Mouse (Mus musculus) neural tube, embryonic 15.5 days (tissue): ENCODE measurements around the gene Lmod2. TPM values are rescaled to one million over a fixed set of nuclear protein-coding genes. Genes with fewer than 3 reads are reported as not detected.

ENCODE experiments used
- ATAC-seq: fragments of 200-750 bp; cut with Nextera tagmentation; 2 replicates; pipeline ENCODE4 v1.8.0; 2017; ENCODE audit warnings: mild to moderate bottlenecking, moderate TSS enrichment, moderate library complexity; ENCODE audit not compliant: low FRiP score
- H3K27ac ChIP-seq: fragments of 300-500 bp; sonication (generic); replicated peaks from 2 replicates; pipeline ENCODE4 v1.5.1; 2015; ENCODE audit warnings: mild to moderate bottlenecking, inconsistent platforms
- H3K27me3 ChIP-seq: fragments of 300-500 bp; sonication (generic); replicated peaks from 2 replicates; pipeline ENCODE4 v1.6.1; 2015; ENCODE audit warnings: inconsistent platforms
- H3K36me3 ChIP-seq: fragments of 300-500 bp; sonication (generic); 2 replicates; pipeline ENCODE4 v1.6.1; 2015; ENCODE audit warnings: inconsistent platforms
- H3K4me1 ChIP-seq: fragments of 300-500 bp; sonication (generic); 2 replicates; pipeline ENCODE4 v1.6.1; 2015; ENCODE audit warnings: inconsistent platforms
- H3K4me2 ChIP-seq: fragments of 300-500 bp; sonication (generic); 2 replicates; pipeline ENCODE4 v1.6.1; 2015; ENCODE audit warnings: inconsistent platforms, mild to moderate bottlenecking, moderate library complexity
- H3K4me3 ChIP-seq: fragments of 300-500 bp; sonication (generic); replicated peaks from 2 replicates; pipeline ENCODE4 v1.5.1; 2015; ENCODE audit warnings: mild to moderate bottlenecking, inconsistent platforms
- H3K9ac ChIP-seq: fragments of 300-500 bp; sonication (generic); replicated peaks from 2 replicates; pipeline ENCODE4 v1.6.1; 2015; ENCODE audit warnings: mild to moderate bottlenecking, inconsistent platforms
- H3K9me3 ChIP-seq: fragments of 300-500 bp; sonication (generic); replicated peaks from 2 replicates; pipeline ENCODE4 v1.6.1; 2016; ENCODE audit warnings: inconsistent platforms
- WGBS: fragments of 180-500 bp; shearing (Covaris S2); methylation state at CpG from one replicate; pipeline ENCODE4 v1.1.7; 2015; ENCODE audit warnings: mixed read lengths; 5-methylcytosine and 5-hydroxymethylcytosine counted together
- polyA plus RNA-seq: library from polyadenylated mRNA; unstranded; fragments of >200 nt; fragmentation: Nextera tagmentation; extraction: Ambion mirVana; gene quantifications from 2 replicates; pipeline ENCODE4 v1.2.1, GENCODE M21; 2015

Lmod2 gene
- 0.32 TPM in 2 replicates for polyA plus RNA-seq

- H3K27ac ChIP-seq = no peak within 1 kb of the TSS
- H3K27me3 ChIP-seq = no peaks in the 10 kb centered on the region
- no peaks in the 10 kb centered on the region for H3K9me3 ChIP-seq
- H3K4me3 ChIP-seq = no peak within 1 kb of the TSS
- H3K4me2 ChIP-seq = no peak within 1 kb of the TSS
- H3K4me1 ChIP-seq = no peaks in the 10 kb centered on the region
- H3K9ac ChIP-seq = no peak within 1 kb of the TSS
- no peaks in the 10 kb centered on the region for H3K36me3 ChIP-seq
- 79% methylated on average over 10 of the region's 10 CpGs for WGBS
- no peak for ATAC-seq
These were observed at the start of gene Lmod2 for GRCm38 (mm10) chr6:24597500-24597899. Gene Lmod2 (plus strand): TSS chr6:24597762.

GRCm38 (mm10) chr6:24549801-24550200 lies 47.8 kb upstream of the Lmod2 start:
- no peak for ATAC-seq
- H3K27ac ChIP-seq = no peak overlapping the region
- no peak overlapping the region for H3K9ac ChIP-seq
- H3K36me3 ChIP-seq = no peaks in the 10 kb centered on the region
- no peak overlapping the region for H3K4me2 ChIP-seq
- no peaks in the 10 kb centered on the region for H3K27me3 ChIP-seq
- H3K9me3 ChIP-seq = no peaks in the 10 kb centered on the region
- 89% methylated on average over 2 of the region's 2 CpGs for WGBS
- H3K4me3 ChIP-seq = no peak overlapping the region
- H3K4me1 ChIP-seq = no peaks in the 10 kb centered on the region

GRCm38 (mm10) chr6:24552046-24552445 lies 45.5 kb upstream of the Lmod2 start:
- Histone ChIP-seq H3K36me3 (no peaks in the 10 kb centered on the region), H3K27me3 (no peaks in the 10 kb centered on the region), H3K9ac (no peak overlapping the region), H3K4me3 (no peak overlapping the region), H3K4me1 (no peaks in the 10 kb centered on the region), H3K27ac (no peak overlapping the region), H3K4me2 (no peak overlapping the region), H3K9me3 (no peaks in the 10 kb centered on the region)
- 77% methylated on average over 7 of the region's 7 CpGs for WGBS
- no peak for ATAC-seq

GRCm38 (mm10) chr6:24554427-24555086 lies 43.0 kb upstream of the Lmod2 start:
- 78% methylated on average over 11 of the region's 11 CpGs for WGBS
- no peak overlapping the region for H3K27ac ChIP-seq
- no peak overlapping the region for H3K4me3 ChIP-seq
- H3K36me3 ChIP-seq = no peaks in the 10 kb centered on the region
- ATAC-seq = no peak
- H3K27me3 ChIP-seq = no peaks in the 10 kb centered on the region
- no peaks in the 10 kb centered on the region for H3K4me1 ChIP-seq
- H3K9ac ChIP-seq = no peak overlapping the region
- H3K9me3 ChIP-seq = no peaks in the 10 kb centered on the region
- no peak overlapping the region for H3K4me2 ChIP-seq

- 93% methylated on average over 2 of the region's 2 CpGs for WGBS
- no peaks in the 10 kb centered on the region for H3K36me3 ChIP-seq
These were observed 42.1 kb upstream of the Lmod2 start for GRCm38 (mm10) chr6:24555488-24555887.

GRCm38 (mm10) chr6:24564081-24564480 lies 33.5 kb upstream of the Lmod2 start:
- 80% methylated on average over 9 of the region's 9 CpGs for WGBS
- Histone ChIP-seq H3K4me3 (no peak overlapping the region), H3K36me3 (no peaks in the 10 kb centered on the region), H3K9ac (no peak overlapping the region), H3K4me2 (no peak overlapping the region), H3K27me3 (no peaks in the 10 kb centered on the region), H3K27ac (no peak overlapping the region), H3K4me1 (no peaks in the 10 kb centered on the region), H3K9me3 (no peaks in the 10 kb centered on the region)
- no peak for ATAC-seq

More at GRCm38 (mm10) chr6:24555488-24555887, 42.1 kb upstream of the Lmod2 start:
- H3K27ac ChIP-seq = no peak overlapping the region
- H3K4me1 ChIP-seq = no peaks in the 10 kb centered on the region
- no peaks in the 10 kb centered on the region for H3K9me3 ChIP-seq
- H3K4me3 ChIP-seq = no peak overlapping the region
- no peaks in the 10 kb centered on the region for H3K27me3 ChIP-seq
- H3K4me2 ChIP-seq = no peak overlapping the region
- no peak for ATAC-seq
- H3K9ac ChIP-seq = no peak overlapping the region

- H3K4me1 ChIP-seq = no peaks in the 10 kb centered on the region
- H3K4me3 ChIP-seq = no peak overlapping the region
- H3K9ac ChIP-seq = no peak overlapping the region
- H3K36me3 ChIP-seq = no peaks in the 10 kb centered on the region
- 91% methylated on average over 1 of the region's 1 CpGs for WGBS
- H3K4me2 ChIP-seq = no peak overlapping the region
- H3K27ac ChIP-seq = no peak overlapping the region
- ATAC-seq = no peak
- no peaks in the 10 kb centered on the region for H3K27me3 ChIP-seq
- no peaks in the 10 kb centered on the region for H3K9me3 ChIP-seq
These were observed 32.7 kb upstream of the Lmod2 start for GRCm38 (mm10) chr6:24564886-24565285.

GRCm38 (mm10) chr6:24568963-24569362 lies 28.6 kb upstream of the Lmod2 start:
- ATAC-seq = no peak

GRCm38 (mm10) chr6:24569711-24570110 lies 27.9 kb upstream of the Lmod2 start:
- Histone ChIP-seq H3K4me3 (no peak overlapping the region), H3K4me1 (no peaks in the 10 kb centered on the region), H3K9me3 (no peaks in the 10 kb centered on the region), H3K36me3 (no peaks in the 10 kb centered on the region), H3K4me2 (no peak overlapping the region), H3K27ac (no peak overlapping the region), H3K27me3 (no peaks in the 10 kb centered on the region), H3K9ac (no peak overlapping the region)
- 95% methylated on average over 1 of the region's 1 CpGs for WGBS
- no peak for ATAC-seq

More at GRCm38 (mm10) chr6:24568963-24569362, 28.6 kb upstream of the Lmod2 start:
- no peaks in the 10 kb centered on the region for H3K9me3 ChIP-seq
- no peak overlapping the region for H3K27ac ChIP-seq
- H3K4me2 ChIP-seq = no peak overlapping the region
- H3K4me1 ChIP-seq = no peaks in the 10 kb centered on the region
- no peak overlapping the region for H3K9ac ChIP-seq
- H3K27me3 ChIP-seq = no peaks in the 10 kb centered on the region
- no peaks in the 10 kb centered on the region for H3K36me3 ChIP-seq
- H3K4me3 ChIP-seq = no peak overlapping the region
- WGBS = 87% methylated on average over 5 of the region's 5 CpGs

- Histone ChIP-seq H3K9ac (no peak overlapping the region), H3K4me2 (no peak overlapping the region), H3K36me3 (no peaks in the 10 kb centered on the region), H3K4me1 (no peaks in the 10 kb centered on the region), H3K4me3 (no peak overlapping the region), H3K9me3 (no peaks in the 10 kb centered on the region), H3K27me3 (no peaks in the 10 kb centered on the region), H3K27ac (no peak overlapping the region)
- no peak for ATAC-seq
- 80% methylated on average over 11 of the region's 11 CpGs for WGBS
These were observed 27.3 kb upstream of the Lmod2 start for GRCm38 (mm10) chr6:24570278-24570677.

- Histone ChIP-seq H3K36me3 (no peaks in the 10 kb centered on the region), H3K4me3 (no peak overlapping the region), H3K27me3 (no peaks in the 10 kb centered on the region), H3K9me3 (no peaks in the 10 kb centered on the region), H3K4me1 (no peaks in the 10 kb centered on the region), H3K4me2 (no peak overlapping the region), H3K27ac (no peak overlapping the region), H3K9ac (no peak overlapping the region)
- WGBS = 81% methylated on average over 6 of the region's 6 CpGs
- ATAC-seq = no peak
These were observed 26.4 kb upstream of the Lmod2 start for GRCm38 (mm10) chr6:24571126-24571525.

GRCm38 (mm10) chr6:24572431-24572830 lies 25.1 kb upstream of the Lmod2 start:
- Histone ChIP-seq H3K4me1 (no peaks in the 10 kb centered on the region), H3K4me3 (no peak overlapping the region), H3K4me2 (no peak overlapping the region), H3K9ac (no peak overlapping the region), H3K27me3 (no peaks in the 10 kb centered on the region), H3K9me3 (no peaks in the 10 kb centered on the region), H3K36me3 (no peaks in the 10 kb centered on the region), H3K27ac (no peak overlapping the region)
- ATAC-seq = no peak
- WGBS = 90% methylated on average over 14 of the region's 14 CpGs
